Mouse (Mus musculus): ENCODE results near the gene Fer1l5.
A peak's percentile ranks its signal among the peaks of the same experiment; 100 is the strongest.

The Fer1l5 gene

GRCm38 (mm10) chr1:36446841-36447240 lies 74.8 kb downstream of the Fer1l5 start:
- no peak for TF ChIP-seq GATA4 (IDR thresholded peaks at IDR 0.05; ENCODE audit: insufficient replicate concordance, low read length)

- TF ChIP-seq GATA4 (IDR thresholded peaks at IDR 0.05; ENCODE audit: insufficient replicate concordance, low read length), result no peak
Measured at GRCm38 (mm10) chr1:36454055-36454815, 82.1 kb downstream of the Fer1l5 start.

- no peak for TF ChIP-seq GATA4 (IDR thresholded peaks at IDR 0.05; ENCODE audit: insufficient replicate concordance, low read length)
Measured at GRCm38 (mm10) chr1:36457388-36458014, 85.4 kb downstream of the Fer1l5 start.

GRCm38 (mm10) chr1:36458169-36458568 lies 86.1 kb downstream of the Fer1l5 start:
- no peak for TF ChIP-seq GATA4 (IDR thresholded peaks at IDR 0.05; ENCODE audit: insufficient replicate concordance, low read length)

- TF ChIP-seq GATA4 (IDR thresholded peaks at IDR 0.05; ENCODE audit: insufficient replicate concordance, low read length), result no peak
Measured at GRCm38 (mm10) chr1:36461829-36462228, 89.7 kb downstream of the Fer1l5 start.

- TF ChIP-seq GATA4 (IDR thresholded peaks at IDR 0.05; ENCODE audit: insufficient replicate concordance, low read length), result peak; percentile 74; the same call in 1 of the 2 replicates
Measured at GRCm38 (mm10) chr1:36465641-36466160, 93.6 kb downstream of the Fer1l5 start.

- no peak for TF ChIP-seq GATA4 (IDR thresholded peaks at IDR 0.05; ENCODE audit: insufficient replicate concordance, low read length)
Measured at GRCm38 (mm10) chr1:36467446-36467845, 95.4 kb downstream of the Fer1l5 start.

GRCm38 (mm10) chr1:36469811-36470444 lies 97.8 kb downstream of the Fer1l5 start:
- TF ChIP-seq GATA4 (IDR thresholded peaks at IDR 0.05; ENCODE audit: insufficient replicate concordance, low read length), result no peak

GRCm38 (mm10) chr1:36471181-36472105 lies 99.4 kb downstream of the Fer1l5 start, which contains the start of gene Cnnm4:
Gene Cnnm4 (plus strand): TSS chr1:36471620.
- no peak for TF ChIP-seq GATA4 (IDR thresholded peaks at IDR 0.05; ENCODE audit: insufficient replicate concordance, low read length)

Data from liver, adult (tissue).